Mouse (Mus musculus): ENCODE data around the gene Gse1. TPM values are rescaled to one million over a fixed set of nuclear protein-coding genes. Genes with fewer than 3 reads are reported as not detected.

Gse1 gene
- total and polyA plus RNA-seq, 3 experiments, result 12.1 to 24.3 (median 21.0) TPM

- Histone ChIP-seq H3K36me3 (ENCODE audit: control insufficient read depth, insufficient read depth, low read length) (no peaks in the 10 kb centered on the region), H3K27ac (no peak overlapping the region), H3K4me3 (no peak overlapping the region), H3K79me2 (replicated peaks; ENCODE audit: control insufficient read depth, insufficient read depth, low read length) (0 out of 2 replicates have a peak, but pooled peaks cover 1% of the 10 kb centered on the region), H3K9ac (ENCODE audit: low read depth, low read length) (no peak overlapping the region), H3K4me1 (ENCODE audit: control insufficient read depth, insufficient read depth, low read length) (peaks cover 25% of the 10 kb centered on the region), H3K27me3 (ENCODE audit: control insufficient read depth, insufficient read depth, low read length) (no peaks in the 10 kb centered on the region)
- no peak for DNase-seq
- TF ChIP-seq EP300 (IDR thresholded peaks at IDR 0.05; ENCODE audit: insufficient read depth, low read depth, low read length) (no peak), POLR2A (IDR thresholded peaks at IDR 0.05; ENCODE audit: insufficient read depth, low read depth, low read length) (no peak), CTCF (IDR thresholded peaks at IDR 0.05) (no peak)
- WGBS, result 29% methylated on average over 14 of the region's 14 CpGs
- intact Hi-C loops (cut with DNase I), result no loop called here
These were observed 264.1 kb downstream of the Gse1 start for GRCm38 (mm10) chr8:120492193-120492880.

GRCm38 (mm10) chr8:120492881-120493220, 264.6 kb downstream of the Gse1 start:
- 49% methylated on average over 4 of the region's 4 CpGs for WGBS
- Histone ChIP-seq H3K36me3 (ENCODE audit: control insufficient read depth, insufficient read depth, low read length) (no peaks in the 10 kb centered on the region), H3K79me2 (replicated peaks; ENCODE audit: control insufficient read depth, insufficient read depth, low read length) (0 out of 2 replicates have a peak, but pooled peaks cover 1% of the 10 kb centered on the region), H3K4me1 (ENCODE audit: control insufficient read depth, insufficient read depth, low read length) (peaks cover 25% of the 10 kb centered on the region), H3K4me3 (no peak overlapping the region), H3K27me3 (ENCODE audit: control insufficient read depth, insufficient read depth, low read length) (no peaks in the 10 kb centered on the region), H3K9ac (ENCODE audit: low read depth, low read length) (no peak overlapping the region), H3K27ac (no peak overlapping the region; the same call in 1 of the 2 replicates)
- intact Hi-C loops (cut with DNase I), result no loop called here
- TF ChIP-seq EP300 (IDR thresholded peaks at IDR 0.05; ENCODE audit: insufficient read depth, low read depth, low read length), result no peak
- TF ChIP-seq CTCF (IDR thresholded peaks at IDR 0.05), result no peak
- TF ChIP-seq POLR2A (IDR thresholded peaks at IDR 0.05; ENCODE audit: insufficient read depth, low read depth, low read length), result no peak
- no peak for DNase-seq

DNA sequence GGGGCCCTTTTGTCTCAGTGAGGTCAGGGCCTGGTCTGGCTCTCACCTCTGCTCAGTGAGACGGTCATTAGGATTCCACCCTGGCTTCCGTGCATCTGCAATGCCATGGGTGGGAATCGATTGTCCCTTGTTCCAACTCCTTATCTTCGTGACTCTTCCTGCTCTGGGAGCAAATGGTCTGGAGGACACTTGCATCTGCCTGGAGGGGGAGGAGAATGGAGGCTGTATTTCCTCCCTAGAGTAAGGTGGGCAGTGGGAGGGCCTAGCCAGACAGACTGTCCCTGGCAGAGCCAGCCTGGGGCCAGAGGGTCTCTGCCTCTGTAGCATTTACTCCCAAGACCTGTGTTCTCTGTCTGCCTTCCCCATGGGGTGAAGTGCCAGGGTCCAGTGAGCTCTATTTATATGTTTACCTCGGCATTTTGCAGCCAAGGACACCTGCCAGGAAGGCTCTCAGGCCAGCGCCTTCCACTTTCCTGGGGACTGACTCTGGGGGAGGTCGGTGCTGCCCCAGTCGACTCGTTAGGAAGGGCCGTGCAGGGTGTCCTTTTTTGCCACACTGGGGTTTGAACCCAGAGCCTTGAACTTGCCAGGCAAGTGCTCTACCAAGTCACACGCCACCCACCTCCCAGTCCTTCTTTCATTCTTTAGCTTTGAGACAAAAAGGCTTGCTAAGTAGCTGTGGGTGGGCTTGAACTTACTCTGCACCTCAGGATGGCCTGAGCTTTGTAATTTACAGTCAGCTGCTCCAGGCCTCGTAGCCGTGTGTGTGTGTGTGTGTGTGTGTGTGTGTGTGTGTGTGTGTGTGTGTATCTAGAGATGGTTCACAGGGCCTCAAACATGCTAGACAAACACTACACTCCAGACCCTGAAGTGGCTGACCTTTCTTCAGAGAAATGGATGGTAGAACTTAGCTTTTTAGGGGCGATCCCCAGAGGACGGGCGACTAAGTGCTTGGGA, 265.5 kb downstream of the Gse1 start:
- Histone ChIP-seq H3K9ac (ENCODE audit: low read depth, low read length) (no peak overlapping the region), H3K27me3 (ENCODE audit: control insufficient read depth, insufficient read depth, low read length) (no peaks in the 10 kb centered on the region), H3K36me3 (ENCODE audit: control insufficient read depth, insufficient read depth, low read length) (no peaks in the 10 kb centered on the region), H3K27ac (peak overlapping the region; percentile 57), H3K4me3 (no peak overlapping the region), H3K4me1 (ENCODE audit: control insufficient read depth, insufficient read depth, low read length) (peaks cover 30% of the 10 kb centered on the region), H3K79me2 (replicated peaks; ENCODE audit: control insufficient read depth, insufficient read depth, low read length) (0 out of 2 replicates have a peak, but pooled peaks cover 3% of the 10 kb centered on the region)
- DNase-seq, result no peak
- WGBS, result 53% methylated on average over 16 of the region's 16 CpGs
- TF ChIP-seq EP300 (IDR thresholded peaks at IDR 0.05; ENCODE audit: insufficient read depth, low read depth, low read length), result 0 out of 2 replicates have a peak, but pooled peaks have one; percentile 22
- no peak for TF ChIP-seq POLR2A (IDR thresholded peaks at IDR 0.05; ENCODE audit: insufficient read depth, low read depth, low read length)
- no peak for TF ChIP-seq CTCF (IDR thresholded peaks at IDR 0.05)
- intact Hi-C loops (cut with DNase I), result no loop called here

- H3K4me1 ChIP-seq (ENCODE audit: control insufficient read depth, insufficient read depth, low read length), result peaks cover 29% of the 10 kb centered on the region
- no peaks in the 10 kb centered on the region for H3K36me3 ChIP-seq (ENCODE audit: control insufficient read depth, insufficient read depth, low read length)
- peak; percentile 87 to 89 for DNase-seq
- H3K79me2 ChIP-seq (replicated peaks; ENCODE audit: control insufficient read depth, insufficient read depth, low read length), result 0 out of 2 replicates have a peak, but pooled peaks cover 3% of the 10 kb centered on the region
- 14% methylated on average over 15 of the region's 15 CpGs for WGBS
- H3K27ac ChIP-seq, result peak overlapping the region; percentile 57
- no peaks in the 10 kb centered on the region for H3K27me3 ChIP-seq (ENCODE audit: control insufficient read depth, insufficient read depth, low read length)
- intact Hi-C loops (cut with DNase I), result no loop called here
- no peak overlapping the region for H3K9ac ChIP-seq (ENCODE audit: low read depth, low read length)
- peak overlapping the region; percentile 2; the same call in 1 of the 2 replicates for H3K4me3 ChIP-seq
- TF ChIP-seq POLR2A (IDR thresholded peaks at IDR 0.05; ENCODE audit: insufficient read depth, low read depth, low read length) (no peak), EP300 (IDR thresholded peaks at IDR 0.05; ENCODE audit: insufficient read depth, low read depth, low read length) (peak; percentile 56; the same call in 1 of the 2 replicates)
These were observed 266.6 kb downstream of the Gse1 start for GRCm38 (mm10) chr8:120494903-120495302.

DNA sequence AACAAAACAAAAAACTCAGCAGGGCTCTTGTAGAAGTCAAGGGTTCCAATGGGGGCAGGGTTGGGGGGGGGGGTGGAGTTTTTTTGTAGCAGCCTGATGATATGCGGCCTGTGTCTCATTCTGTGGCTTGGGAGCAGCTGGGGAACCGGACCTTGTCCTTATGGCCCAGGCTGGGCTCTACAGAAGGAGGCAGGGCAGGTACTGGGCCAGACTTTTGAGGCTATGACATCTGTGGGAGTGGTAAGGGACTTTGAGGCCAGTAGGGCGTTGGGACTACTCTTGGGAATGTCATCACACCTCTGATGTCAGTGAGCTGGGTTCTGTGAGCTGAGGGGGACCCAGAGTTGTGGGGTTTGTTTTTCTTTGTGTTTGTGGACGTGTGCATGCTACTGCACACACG, 267.2 kb downstream of the Gse1 start:
- 64% methylated on average over 5 of the region's 5 CpGs for WGBS

More for the DNA sequence above, 267.2 kb downstream of the Gse1 start:
- intact Hi-C loops (cut with DNase I), result no loop called here
- H3K79me2 ChIP-seq (replicated peaks; ENCODE audit: control insufficient read depth, insufficient read depth, low read length), result 0 out of 2 replicates have a peak, but pooled peaks cover 3% of the 10 kb centered on the region
- TF ChIP-seq CTCF (IDR thresholded peaks at IDR 0.05) (no peak), EP300 (IDR thresholded peaks at IDR 0.05; ENCODE audit: insufficient read depth, low read depth, low read length) (no peak), POLR2A (IDR thresholded peaks at IDR 0.05; ENCODE audit: insufficient read depth, low read depth, low read length) (no peak)
- peaks cover 26% of the 10 kb centered on the region for H3K4me1 ChIP-seq (ENCODE audit: control insufficient read depth, insufficient read depth, low read length)
- DNase-seq, result no peak
- H3K27me3 ChIP-seq (ENCODE audit: control insufficient read depth, insufficient read depth, low read length), result no peaks in the 10 kb centered on the region
- H3K36me3 ChIP-seq (ENCODE audit: control insufficient read depth, insufficient read depth, low read length), result no peaks in the 10 kb centered on the region
- peak overlapping the region; percentile 57 for H3K27ac ChIP-seq
- no peak overlapping the region for H3K9ac ChIP-seq (ENCODE audit: low read depth, low read length)
- H3K4me3 ChIP-seq, result no peak overlapping the region

All from heart, adult 2 months (tissue).